Mouse (Mus musculus) heart, embryonic 12.5 days (tissue): ENCODE measurements around the gene Ankrd63. TPM values are rescaled to one million over a fixed set of nuclear protein-coding genes. Genes with fewer than 3 reads are reported as not detected.

Experiments
- ATAC-seq: fragments of 200-750 bp; cut with Nextera tagmentation; 2 replicates; pipeline ENCODE4 v1.8.0; 2017; ENCODE audit warnings: moderate TSS enrichment, moderate library complexity; ENCODE audit not compliant: insufficient number of reproducible peaks, low FRiP score
- H3K27ac ChIP-seq: fragments of 300-500 bp; sonication (generic); 2 replicates; pipeline ENCODE4 v1.5.1; 2016; ENCODE audit warnings: mild to moderate bottlenecking, moderate library complexity; ENCODE audit not compliant: poor library complexity, severe bottlenecking
- H3K27me3 ChIP-seq: fragments of 300-500 bp; sonication (generic); replicated peaks from 2 replicates; pipeline ENCODE4 v1.6.1; 2016; ENCODE audit warnings: mild to moderate bottlenecking, moderate library complexity
- H3K36me3 ChIP-seq: fragments of 300-500 bp; sonication (generic); 2 replicates; pipeline ENCODE4 v1.6.1; 2016; ENCODE audit warnings: mild to moderate bottlenecking, moderate library complexity
- H3K4me1 ChIP-seq: fragments of 300-500 bp; sonication (generic); replicated peaks from 2 replicates; pipeline ENCODE4 v1.6.1; 2016; ENCODE audit warnings: mild to moderate bottlenecking
- H3K4me2 ChIP-seq: fragments of 300-500 bp; sonication (generic); 2 replicates; pipeline ENCODE4 v1.6.1; 2016; ENCODE audit warnings: mild to moderate bottlenecking, moderate library complexity
- H3K4me3 ChIP-seq: fragments of 300-500 bp; sonication (generic); 2 replicates; pipeline ENCODE4 v1.5.1; 2016; ENCODE audit warnings: mild to moderate bottlenecking
- H3K9ac ChIP-seq: fragments of 300-500 bp; sonication (generic); 2 replicates; pipeline ENCODE4 v1.6.1; 2016; ENCODE audit warnings: mild to moderate bottlenecking, moderate library complexity
- H3K9me3 ChIP-seq: fragments of 300-500 bp; sonication (generic); replicated peaks from 2 replicates; pipeline ENCODE4 v1.6.1; 2016; ENCODE audit warnings: mild to moderate bottlenecking, moderate library complexity
- WGBS: fragments of 180-500 bp; shearing (Covaris S2); methylation state at CpG from one replicate; pipeline ENCODE4 v1.1.7; 2016; 5-methylcytosine and 5-hydroxymethylcytosine counted together
- polyA plus RNA-seq: library from polyadenylated mRNA; unstranded; fragments of >200 nt; fragmentation: Nextera tagmentation; extraction: Ambion mirVana; gene quantifications from 2 replicates; pipeline ENCODE4 v1.2.1, GENCODE M21; 2016

The Ankrd63 gene
- polyA plus RNA-seq, 1 experiment from 2014 or later: 1.2 TPM

DNA sequence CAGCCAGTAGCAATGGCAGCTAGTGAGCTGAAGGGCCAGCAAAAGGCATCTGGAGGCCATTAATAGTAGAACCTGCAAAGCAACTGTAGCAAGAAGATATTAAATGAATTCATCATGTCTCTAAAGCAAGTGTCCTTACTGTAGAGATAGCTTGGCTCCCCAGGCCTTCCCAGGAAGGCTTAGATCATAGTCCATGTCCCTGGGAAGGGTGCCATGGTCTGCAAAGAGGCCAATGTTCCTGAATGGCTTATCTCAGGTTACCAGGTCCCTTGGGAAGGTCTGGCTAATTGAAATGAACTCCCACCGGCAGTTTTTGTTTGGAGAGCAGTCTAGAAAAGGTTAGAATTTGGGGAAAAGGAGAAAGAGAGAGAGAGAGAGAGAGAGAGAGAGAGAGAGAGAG is 32.0 kb downstream of the Ankrd63 start:
- ATAC-seq: no peak
- Histone ChIP-seq H3K36me3 (no peaks in the 10 kb centered on the region), H3K4me1 (peaks cover 25% of the 10 kb centered on the region), H3K27me3 (peaks cover 53% of the 10 kb centered on the region), H3K4me3 (no peak overlapping the region), H3K27ac (no peak overlapping the region), H3K9ac (no peak overlapping the region), H3K4me2 (no peak overlapping the region), H3K9me3 (no peaks in the 10 kb centered on the region)
- 41% methylated on average over 1 of the region's 1 CpGs for WGBS

DNA sequence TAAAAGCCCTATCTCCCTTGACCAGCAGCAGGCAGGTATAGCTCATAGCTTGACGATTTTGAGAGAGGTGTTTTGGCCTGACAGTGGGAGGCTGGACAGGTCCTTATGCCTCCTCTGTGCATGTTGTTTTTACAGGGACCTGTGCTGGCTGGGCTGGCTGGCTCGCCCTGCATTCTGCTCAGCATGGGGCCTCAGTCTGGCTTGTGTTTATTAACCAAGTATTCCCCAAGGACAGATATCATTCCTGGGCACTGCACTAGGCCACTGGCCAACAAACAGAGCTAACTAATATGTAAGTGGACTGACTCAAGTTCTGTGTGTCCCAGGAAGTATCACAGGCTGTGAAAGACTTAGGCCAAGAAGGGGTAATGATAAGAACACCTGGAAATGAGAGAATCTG is 34.0 kb downstream of the Ankrd63 start:
- Histone ChIP-seq H3K27ac (no peak overlapping the region), H3K9me3 (no peaks in the 10 kb centered on the region), H3K27me3 (peaks cover 36% of the 10 kb centered on the region), H3K4me2 (no peak overlapping the region), H3K4me1 (peaks cover 42% of the 10 kb centered on the region), H3K9ac (no peak overlapping the region), H3K4me3 (no peak overlapping the region), H3K36me3 (no peaks in the 10 kb centered on the region)
- 15% methylated on average over 2 of the region's 2 CpGs for WGBS
- no peak for ATAC-seq

DNA sequence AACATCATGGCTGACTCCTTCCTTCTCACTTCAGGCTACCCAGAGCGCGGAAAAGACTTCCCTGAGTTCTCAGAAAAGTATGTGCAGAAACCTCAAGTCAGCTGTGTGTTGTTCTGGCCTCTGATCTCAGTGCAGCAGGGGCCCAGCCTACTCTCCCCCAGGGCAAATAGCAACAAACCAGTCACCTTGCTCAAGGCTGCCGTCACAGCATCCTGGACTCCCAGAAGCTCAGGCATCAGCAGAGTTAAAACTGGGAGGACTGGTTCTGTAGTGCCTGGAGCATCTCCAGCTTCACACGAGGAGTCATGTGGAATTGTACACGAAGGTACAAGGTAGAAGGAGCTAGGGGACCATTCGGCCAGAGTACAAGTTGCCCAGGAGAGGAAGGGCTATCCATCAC is 34.5 kb downstream of the Ankrd63 start:
- Histone ChIP-seq H3K9me3 (no peaks in the 10 kb centered on the region), H3K36me3 (no peaks in the 10 kb centered on the region), H3K4me2 (no peak overlapping the region), H3K9ac (no peak overlapping the region), H3K27ac (no peak overlapping the region), H3K4me1 (peaks cover 46% of the 10 kb centered on the region), H3K27me3 (peaks cover 33% of the 10 kb centered on the region), H3K4me3 (no peak overlapping the region)
- 80% methylated on average over 6 of the region's 6 CpGs for WGBS
- ATAC-seq: no peak

DNA sequence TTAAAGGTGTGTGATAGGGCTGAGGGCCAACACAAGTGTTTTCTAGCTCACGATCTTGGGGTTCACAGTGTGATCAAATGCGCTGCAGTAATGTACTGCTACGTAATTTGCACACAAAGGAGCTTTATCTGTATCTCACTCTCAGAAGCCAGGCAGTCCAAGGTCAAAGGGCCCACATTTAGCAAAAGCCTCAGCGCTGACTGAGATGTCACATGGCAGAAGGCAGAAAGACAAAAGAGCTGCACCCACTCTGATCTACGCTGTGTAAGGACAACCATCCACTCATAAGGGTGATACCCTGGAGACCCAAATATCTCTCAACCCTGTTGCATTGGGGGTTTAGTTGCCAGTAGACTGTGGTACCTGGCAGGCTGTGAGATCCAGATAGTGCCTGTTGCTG is 36.6 kb downstream of the Ankrd63 start:
- Histone ChIP-seq H3K9me3 (no peaks in the 10 kb centered on the region), H3K4me3 (no peak overlapping the region), H3K4me2 (peak overlapping the region; percentile 14; the same call in 1 of the 2 replicates), H3K27me3 (peaks cover 19% of the 10 kb centered on the region), H3K36me3 (no peaks in the 10 kb centered on the region), H3K27ac (peak overlapping the region; percentile 42), H3K4me1 (peaks cover 64% of the 10 kb centered on the region), H3K9ac (no peak overlapping the region)
- no peak for ATAC-seq
- WGBS: 31% methylated on average over 5 of the region's 5 CpGs

DNA sequence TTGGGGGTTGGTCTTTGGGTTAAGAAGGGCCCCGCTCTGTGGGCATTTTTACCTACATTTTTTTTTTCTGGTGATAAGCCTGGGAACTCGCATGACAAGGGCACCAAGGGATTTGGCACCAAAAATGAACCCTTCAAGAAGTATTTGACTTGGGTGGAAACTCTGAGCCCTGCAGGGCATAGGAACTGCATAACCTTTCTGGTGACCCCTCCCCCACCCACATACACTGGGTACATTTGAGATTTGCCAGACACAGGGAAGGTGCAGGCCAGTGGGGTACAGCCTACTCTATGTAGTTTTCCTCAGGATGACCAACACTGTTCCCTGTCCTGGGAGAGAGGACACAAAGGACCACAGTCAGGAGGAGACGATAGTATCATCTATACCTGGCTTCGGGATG is 38.1 kb downstream of the Ankrd63 start:
- H3K9me3 ChIP-seq: no peaks in the 10 kb centered on the region
- peaks cover 63% of the 10 kb centered on the region for H3K4me1 ChIP-seq
- H3K9ac ChIP-seq: no peak overlapping the region
- WGBS: 84% methylated on average over 4 of the region's 4 CpGs
- ATAC-seq: no peak
- no peak overlapping the region for H3K4me2 ChIP-seq
- H3K27me3 ChIP-seq: peaks cover 9% of the 10 kb centered on the region; the same call in 1 of the 2 replicates
- no peak overlapping the region for H3K4me3 ChIP-seq
- H3K27ac ChIP-seq: no peak overlapping the region
- H3K36me3 ChIP-seq: no peaks in the 10 kb centered on the region

DNA sequence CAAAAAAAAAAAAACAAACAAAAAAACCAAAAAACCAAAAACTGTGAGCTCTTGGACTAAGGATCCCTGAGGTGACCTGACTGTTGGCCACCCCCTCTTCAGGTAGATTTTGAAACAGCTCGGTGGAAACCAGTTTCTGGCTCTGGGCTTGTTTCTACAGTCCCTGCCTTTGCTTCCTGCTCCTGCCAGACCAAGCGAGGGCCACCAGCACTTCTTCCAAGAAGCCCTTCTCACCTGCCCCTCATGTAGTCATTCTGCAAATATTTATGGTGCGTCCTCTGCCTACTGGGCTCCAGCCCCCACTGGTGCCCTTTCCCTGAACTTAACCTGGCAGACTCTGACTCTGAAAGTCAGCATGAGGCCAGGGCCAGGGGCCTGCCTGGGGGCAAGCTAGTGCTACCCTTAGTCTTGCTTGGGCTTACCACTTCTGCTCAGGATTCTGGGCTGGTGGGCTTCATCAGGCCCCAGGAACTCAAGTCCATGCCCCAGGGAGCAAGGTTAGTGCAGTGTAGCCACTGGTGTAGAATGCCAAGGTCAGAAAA is 38.7 kb downstream of the Ankrd63 start:
- H3K27ac ChIP-seq: 0 out of 2 replicates have a peak overlapping the region, but pooled peaks have one; percentile 3
- peak overlapping the region; percentile 22; the same call in 1 of the 2 replicates for H3K4me2 ChIP-seq
- H3K36me3 ChIP-seq: no peaks in the 10 kb centered on the region
- ATAC-seq: no peak
- H3K4me1 ChIP-seq: peaks cover 59% of the 10 kb centered on the region
- H3K4me3 ChIP-seq: no peak overlapping the region
- no peaks in the 10 kb centered on the region for H3K9me3 ChIP-seq
- peaks cover 9% of the 10 kb centered on the region; the same call in 1 of the 2 replicates for H3K27me3 ChIP-seq
- no peak overlapping the region for H3K9ac ChIP-seq
- WGBS: 54% methylated on average over 3 of the region's 3 CpGs

DNA sequence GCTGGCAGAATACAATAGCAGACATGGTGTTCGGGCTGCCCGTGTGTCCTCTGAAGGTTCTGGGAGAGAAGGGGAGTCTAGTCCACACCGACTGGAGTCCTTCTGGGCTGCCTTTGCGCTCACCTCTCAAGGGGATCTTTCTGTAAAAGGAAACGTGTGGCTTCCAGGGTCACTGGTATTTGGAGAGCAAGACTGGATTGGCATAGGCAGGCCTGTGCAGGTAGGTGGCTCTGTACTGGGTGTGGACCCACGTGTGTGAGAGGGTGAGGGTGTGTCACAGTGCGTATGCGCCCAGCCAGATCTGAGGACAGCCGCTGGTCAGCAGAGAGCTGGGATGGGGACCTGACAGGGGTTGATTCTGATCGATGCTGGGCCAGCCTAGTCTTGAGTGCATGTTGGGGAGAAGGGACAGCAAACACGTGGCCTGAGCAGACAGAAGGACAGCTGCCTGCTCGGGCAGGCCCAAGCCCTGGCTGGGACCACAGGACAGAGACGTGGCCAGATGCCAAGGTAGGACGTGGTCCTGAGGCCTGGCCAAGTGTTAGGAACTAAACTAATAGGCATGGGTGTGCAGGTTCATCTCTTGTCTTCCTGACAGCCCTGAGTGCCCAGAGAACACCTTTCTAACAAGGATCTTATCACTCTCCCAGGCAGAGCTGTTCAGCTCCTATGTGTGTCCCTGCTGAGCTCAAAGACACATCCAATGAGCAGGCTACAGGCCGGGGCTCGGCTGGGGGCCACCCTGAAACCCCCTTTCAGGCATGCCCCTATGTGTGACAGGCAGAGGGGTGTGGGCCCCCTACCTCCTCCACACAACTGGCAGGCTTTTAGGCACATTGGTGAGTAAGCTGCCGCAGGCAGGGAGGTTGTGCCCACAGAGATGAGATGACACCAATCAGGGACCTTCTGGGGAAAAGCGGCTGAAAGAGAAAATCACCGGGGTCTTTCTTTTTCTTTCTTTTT is 39.7 kb downstream of the Ankrd63 start:
- Histone ChIP-seq H3K36me3 (no peaks in the 10 kb centered on the region), H3K4me1 (peaks cover 57% of the 10 kb centered on the region), H3K9me3 (no peaks in the 10 kb centered on the region), H3K27ac (peak overlapping the region; percentile 22), H3K27me3 (peaks cover 9% of the 10 kb centered on the region; the same call in 1 of the 2 replicates), H3K4me2 (peak overlapping the region; percentile 87), H3K4me3 (peak overlapping the region; percentile 54), H3K9ac (peak overlapping the region; percentile 69)
- WGBS: 42% methylated on average over 19 of the region's 19 CpGs
- peak; percentile 63 for ATAC-seq

DNA sequence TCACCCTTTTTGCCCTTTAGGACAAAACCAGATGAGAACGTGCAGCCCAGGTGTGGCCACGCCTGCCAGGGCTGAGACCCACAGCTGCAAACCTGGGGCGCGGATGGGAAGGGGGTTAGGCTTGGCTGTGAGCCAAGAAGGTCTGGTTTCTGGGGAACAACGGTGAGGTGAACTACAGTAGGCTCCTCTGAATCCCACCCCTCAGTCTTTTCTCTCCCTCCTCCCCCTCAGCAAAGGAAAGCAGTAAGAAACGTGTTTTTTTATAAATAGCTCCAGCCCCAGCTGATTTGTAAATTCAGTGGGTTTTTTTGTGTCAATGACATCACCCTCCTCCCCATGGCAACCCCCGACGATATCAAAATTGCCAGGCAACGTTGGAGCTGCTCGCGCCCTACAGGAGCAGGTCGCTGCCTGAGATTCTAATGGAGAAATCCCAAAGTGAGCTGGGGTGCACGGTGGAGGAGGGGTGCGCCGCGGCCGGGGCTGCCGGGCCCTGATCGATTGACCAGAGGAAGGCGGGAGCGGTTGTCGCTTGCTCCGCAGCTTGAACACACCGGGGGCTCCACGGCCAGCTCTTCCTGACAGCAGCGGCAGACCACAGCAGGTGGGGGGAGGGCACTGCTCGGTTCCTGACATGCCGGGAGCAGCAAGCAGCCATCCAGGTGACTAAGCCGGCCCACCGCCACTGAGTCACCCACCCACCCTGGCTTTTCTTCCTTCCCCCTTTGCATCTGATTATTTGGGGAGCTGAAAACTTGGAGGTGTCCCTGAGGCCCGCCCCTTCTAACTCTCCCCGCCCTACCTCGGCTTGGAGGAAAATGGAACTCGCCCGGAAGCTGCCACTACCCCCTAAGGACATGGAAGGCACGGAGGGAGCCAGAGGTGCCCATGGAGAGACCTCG is 40.6 kb downstream of the Ankrd63 start, which contains the start of gene Pak6:
Gene Pak6 (plus strand): TSS at position 402 of the 902 bp plus-strand sequence.
- Histone ChIP-seq H3K4me1 (peaks cover 65% of the 10 kb centered on the region), H3K9me3 (no peaks in the 10 kb centered on the region), H3K27ac (peak within 1 kb of the TSS; percentile 22), H3K36me3 (no peaks in the 10 kb centered on the region), H3K4me3 (peak within 1 kb of the TSS; percentile 54), H3K27me3 (peaks cover 9% of the 10 kb centered on the region; the same call in 1 of the 2 replicates), H3K4me2 (peak within 1 kb of the TSS; percentile 87), H3K9ac (peak within 1 kb of the TSS; percentile 69)
- no peak for ATAC-seq
- WGBS: 1% methylated on average over 37 of the region's 37 CpGs

DNA sequence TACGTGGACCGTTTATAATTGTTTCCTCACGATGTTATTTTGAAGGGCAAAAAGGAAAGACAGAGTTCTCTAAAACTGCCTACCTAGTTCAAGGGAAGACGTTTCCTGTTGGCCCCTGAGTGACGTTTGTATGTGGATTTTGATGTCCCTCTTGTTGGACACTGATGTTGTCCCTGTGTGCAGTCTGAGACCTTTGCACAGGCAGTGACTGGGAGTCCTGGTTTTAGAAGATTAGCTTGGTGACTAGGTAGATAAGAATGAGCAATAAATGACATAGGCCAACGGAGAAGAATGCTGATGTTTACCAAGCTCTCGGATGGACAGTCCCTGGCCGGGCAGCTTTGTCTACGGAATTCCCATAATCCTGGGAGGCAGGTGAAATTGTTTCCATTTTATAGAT is 41.9 kb downstream of the Ankrd63 start:
- H3K36me3 ChIP-seq: no peaks in the 10 kb centered on the region
- WGBS: 73% methylated on average over 9 of the region's 9 CpGs
- H3K4me3 ChIP-seq: no peak overlapping the region
- H3K9ac ChIP-seq: no peak overlapping the region
- no peak overlapping the region for H3K27ac ChIP-seq
- peaks cover 9% of the 10 kb centered on the region; the same call in 1 of the 2 replicates for H3K27me3 ChIP-seq
- H3K4me1 ChIP-seq: peaks cover 67% of the 10 kb centered on the region
- ATAC-seq: no peak
- no peak overlapping the region for H3K4me2 ChIP-seq
- H3K9me3 ChIP-seq: no peaks in the 10 kb centered on the region

DNA sequence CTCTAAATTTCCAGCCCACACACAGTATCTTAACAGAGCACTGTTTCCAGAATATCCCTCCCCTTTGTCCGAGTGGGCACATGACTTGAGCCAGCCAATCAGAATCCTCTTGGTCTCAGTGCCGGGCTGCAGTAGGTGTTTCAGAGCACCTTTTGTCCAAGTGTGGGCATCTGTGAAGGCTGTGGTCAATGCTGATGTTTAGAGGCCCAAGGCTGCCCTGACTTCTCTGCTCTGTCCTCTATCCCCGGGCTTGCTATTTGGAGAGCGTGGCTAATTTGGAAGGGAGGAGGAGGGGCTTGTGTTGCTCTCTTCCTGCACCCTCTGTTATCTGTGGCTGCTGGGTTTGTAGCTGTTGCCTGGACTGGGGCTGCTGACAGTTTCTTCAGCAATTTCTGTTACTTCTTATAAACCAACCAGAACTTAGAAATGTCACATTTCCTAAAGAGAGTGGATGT is 43.7 kb downstream of the Ankrd63 start:
- no peaks in the 10 kb centered on the region for H3K36me3 ChIP-seq
- H3K4me1 ChIP-seq: peaks cover 58% of the 10 kb centered on the region
- H3K9ac ChIP-seq: 0 out of 2 replicates have a peak overlapping the region, but pooled peaks have one; percentile 32
- peak overlapping the region; percentile 74 for H3K4me2 ChIP-seq
- peak overlapping the region; percentile 72 for H3K27ac ChIP-seq
- H3K4me3 ChIP-seq: peak overlapping the region; percentile 49
- 0% methylated on average over 4 of the region's 4 CpGs for WGBS
- H3K27me3 ChIP-seq: peaks cover 9% of the 10 kb centered on the region; the same call in 1 of the 2 replicates
- peak; percentile 85 for ATAC-seq
- no peaks in the 10 kb centered on the region for H3K9me3 ChIP-seq
